Mouse (Mus musculus) erythroblast, embryonic 14.5 days (primary cell): ENCODE measurements around the gene Rgma.

Experiments
- GATA1 ChIP-seq: IDR thresholded peaks from 2 replicates; pipeline ENCODE4 v1.6.1; 2012; ENCODE audit warnings: low read length, inconsistent platforms, mixed read lengths
- TAL1 ChIP-seq: IDR thresholded peaks from 3 replicates; pipeline ENCODE4 v1.6.1; 2012; ENCODE audit warnings: low read length, inconsistent platforms, mixed read lengths

- no peak for TF ChIP-seq GATA1
- TF ChIP-seq TAL1: no peak
Observed at GRCm38 (mm10) chr7:73376101-73377001, 1.0 kb downstream of the Rgma start.
